Mouse (Mus musculus) colon, adult 2 months (tissue): ENCODE measurements around the gene Kbtbd4. TPM values are rescaled to one million over a fixed set of nuclear protein-coding genes. Genes with fewer than 3 reads are reported as not detected.

Source experiments
- polyA plus RNA-seq: library from polyadenylated mRNA; depleted of rRNA; stranded (reverse); fragments of >200 nt; gene quantifications from 2 replicates; pipeline ENCODE4 v1.2.3, GENCODE M21; 2012; rRNA removed

Kbtbd4 gene
- polyA plus RNA-seq, result 10.0 and 11.1 TPM in 2 replicates

GRCm38 (mm10) chr2:90904076-90904855, at the start of gene Kbtbd4, which contains the start of gene Ndufs3:
Kbtbd4 (plus strand) TSS chr2:90904740.
Ndufs3 (minus strand) TSS chr2:90904827.

GRCm38 (mm10) chr2:90885218-90886041, 19.1 kb upstream of the Kbtbd4 start, which contains the start of gene C1qtnf4:
C1qtnf4 (plus strand) TSS chr2:90885860.

GRCm38 (mm10) chr2:90940233-90941229, 36.0 kb downstream of the Kbtbd4 start, which contains the start of gene Celf1:
Celf1 (plus strand) TSS chr2:90940382.

Other genes starting within 250 kb of the Kbtbd4 start
- 3.4 and 5.1 TPM in 2 replicates for gene Nup160, start 227.5 kb upstream of the Kbtbd4 start, polyA plus RNA-seq
- gene Fnbp4, start 159.4 kb upstream of the Kbtbd4 start, polyA plus RNA-seq, result 19.5 and 22.1 TPM in 2 replicates
- 1.1 and 2.0 TPM in 2 replicates for gene Agbl2, start 122.0 kb upstream of the Kbtbd4 start, polyA plus RNA-seq
- 47.7 and 64.4 TPM in 2 replicates for gene Mtch2, start 57.6 kb upstream of the Kbtbd4 start, polyA plus RNA-seq
- gene C1qtnf4, start 18.9 kb upstream of the Kbtbd4 start, polyA plus RNA-seq, result 7.9 and 10.7 TPM in 2 replicates
- 128 and 136 TPM in 2 replicates for gene Ndufs3, start 87 bp downstream of the Kbtbd4 start, polyA plus RNA-seq
- 36.7 and 43.2 TPM in 2 replicates for gene Celf1, start 35.6 kb downstream of the Kbtbd4 start, polyA plus RNA-seq
- gene Rapsn, start 130.9 kb downstream of the Kbtbd4 start, polyA plus RNA-seq, result 0.41 and 0.86 TPM in 2 replicates
- gene Psmc3, start 149.3 kb downstream of the Kbtbd4 start, polyA plus RNA-seq, result 59.8 and 61.7 TPM in 2 replicates
- gene Slc39a13, start 165.7 kb downstream of the Kbtbd4 start, polyA plus RNA-seq, result 46.1 TPM in 2 replicates
- gene Spi1, start 177.7 kb downstream of the Kbtbd4 start, polyA plus RNA-seq, result 15.6 and 22.3 TPM in 2 replicates
- 0.02 TPM in 1 of 2 replicates, not detected in the other for gene Mybpc3, start 213.4 kb downstream of the Kbtbd4 start, polyA plus RNA-seq